Mouse (Mus musculus): ENCODE results near the gene Dgkd.

The Dgkd gene

GRCm38 (mm10) chr1:87848237-87848996 is 4.7 kb upstream of the Dgkd start:
- DNase-seq (ENCODE audit: low spot score), result no peak

GRCm38 (mm10) chr1:87849278-87849677 is 3.8 kb upstream of the Dgkd start:
- DNase-seq (ENCODE audit: low spot score), result no peak

- DNase-seq (ENCODE audit: low spot score), result peak; percentile 29
These were observed 1.7 kb upstream of the Dgkd start for GRCm38 (mm10) chr1:87851344-87851743.

GRCm38 (mm10) chr1:87852081-87852790 is 851 bp upstream of the Dgkd start:
- no peak for DNase-seq (ENCODE audit: low spot score)

GRCm38 (mm10) chr1:87853601-87854361 is 694 bp downstream of the Dgkd start:
- DNase-seq (ENCODE audit: low spot score), result peak; percentile 34

- DNase-seq (ENCODE audit: low spot score), result no peak
These were observed 1.3 kb downstream of the Dgkd start for GRCm38 (mm10) chr1:87854411-87854810.

GRCm38 (mm10) chr1:87854851-87855251 is 1.8 kb downstream of the Dgkd start:
- no peak for DNase-seq (ENCODE audit: low spot score)

- no peak for DNase-seq (ENCODE audit: low spot score)
These were observed 2.4 kb downstream of the Dgkd start for GRCm38 (mm10) chr1:87855522-87855921.

- DNase-seq (ENCODE audit: low spot score), result no peak
These were observed 3.7 kb downstream of the Dgkd start for GRCm38 (mm10) chr1:87856823-87857222.

- DNase-seq (ENCODE audit: low spot score), result no peak
These were observed 4.9 kb downstream of the Dgkd start for GRCm38 (mm10) chr1:87858031-87858430.

- no peak for DNase-seq (ENCODE audit: low spot score)
These were observed 5.4 kb downstream of the Dgkd start for GRCm38 (mm10) chr1:87858529-87858928.

- DNase-seq (ENCODE audit: low spot score), result no peak
These were observed 10.5 kb downstream of the Dgkd start for GRCm38 (mm10) chr1:87863602-87864001.

GRCm38 (mm10) chr1:87864889-87865288 is 11.8 kb downstream of the Dgkd start:
- DNase-seq (ENCODE audit: low spot score), result no peak

GRCm38 (mm10) chr1:87866672-87867071 is 13.6 kb downstream of the Dgkd start:
- peak; percentile 42 for DNase-seq (ENCODE audit: low spot score)

GRCm38 (mm10) chr1:87871546-87871945 is 18.5 kb downstream of the Dgkd start:
- no peak for DNase-seq (ENCODE audit: low spot score)

- no peak for DNase-seq (ENCODE audit: low spot score)
These were observed 20.0 kb downstream of the Dgkd start for GRCm38 (mm10) chr1:87873081-87873480.

GRCm38 (mm10) chr1:87876065-87876464 is 23.0 kb downstream of the Dgkd start:
- DNase-seq (ENCODE audit: low spot score), result peak; percentile 58

- peak; percentile 18 for DNase-seq (ENCODE audit: low spot score)
These were observed 24.6 kb downstream of the Dgkd start for GRCm38 (mm10) chr1:87877552-87878283.

GRCm38 (mm10) chr1:87879034-87879433 is 25.9 kb downstream of the Dgkd start:
- DNase-seq (ENCODE audit: low spot score), result no peak

GRCm38 (mm10) chr1:87879494-87880325 is 26.6 kb downstream of the Dgkd start:
- DNase-seq (ENCODE audit: low spot score), result no peak

- DNase-seq (ENCODE audit: low spot score), result no peak
These were observed 27.2 kb downstream of the Dgkd start for GRCm38 (mm10) chr1:87880326-87880627.

Measured in T-cell, adult 2 months (primary cell).